Mouse (Mus musculus) stomach, postnatal 0 days (tissue): ENCODE measurements around the gene Olfr152. TPM values are rescaled to one million over a fixed set of nuclear protein-coding genes. Genes with fewer than 3 reads are reported as not detected.

Source experiments
- ATAC-seq: fragments of 200-750 bp; cut with Nextera tagmentation; 2 replicates; pipeline ENCODE4 v1.8.0; 2017; ENCODE audit not compliant: low FRiP score, low TSS enrichment
- DNase-seq: peaks from one replicate; pipeline ENCODE4 v3.0.0-alpha.2; 2016; ENCODE audit warnings: low spot score
- H3K27ac ChIP-seq: fragments of 300-500 bp; sonication (generic); replicated peaks from 2 replicates; pipeline ENCODE4 v1.5.1; 2014; ENCODE audit warnings: mild to moderate bottlenecking, control low read depth
- H3K27me3 ChIP-seq: fragments of 300-500 bp; sonication (generic); 2 replicates; pipeline ENCODE4 v1.6.1; 2014; ENCODE audit warnings: low read length; ENCODE audit not compliant: control insufficient read depth, insufficient read depth
- H3K36me3 ChIP-seq: fragments of 300-500 bp; sonication (generic); 2 replicates; pipeline ENCODE4 v1.6.1; 2014; ENCODE audit warnings: low read length, mixed read lengths; ENCODE audit not compliant: control insufficient read depth, insufficient read depth
- H3K4me1 ChIP-seq: fragments of 300-500 bp; sonication (generic); replicated peaks from 2 replicates; pipeline ENCODE4 v1.6.1; 2014; ENCODE audit warnings: antibody characterized with exemption; ENCODE audit not compliant: control insufficient read depth, insufficient read depth
- H3K4me2 ChIP-seq: fragments of 300-500 bp; sonication (generic); replicated peaks from 2 replicates; pipeline ENCODE4 v1.6.1; 2014; ENCODE audit warnings: low read depth, mild to moderate bottlenecking, control low read depth, moderate library complexity
- H3K4me3 ChIP-seq: fragments of 300-500 bp; sonication (generic); 2 replicates; pipeline ENCODE4 v1.5.1; 2014; ENCODE audit warnings: low read depth, low read length, control low read depth
- H3K9ac ChIP-seq: fragments of 300-500 bp; sonication (generic); 2 replicates; pipeline ENCODE4 v1.6.1; 2014; ENCODE audit warnings: mild to moderate bottlenecking, low read length, control low read depth, mixed read lengths
- H3K9me3 ChIP-seq: fragments of 300-500 bp; sonication (generic); 2 replicates; pipeline ENCODE4 v1.6.1; 2016; ENCODE audit warnings: low read length; ENCODE audit not compliant: control insufficient read depth
- CTCF ChIP-seq: IDR thresholded peaks from 2 replicates; pipeline ENCODE4 v1.5.1; 2016; ENCODE audit warnings: antibody characterized with exemption, low read depth, mild to moderate bottlenecking, moderate library complexity
- EP300 ChIP-seq: optimal IDR thresholded peaks from 2 replicates; pipeline ENCODE3; 2016; ENCODE audit warnings: antibody characterized with exemption
- WGBS: fragments of 180-500 bp; shearing (Covaris S2); extraction: QIAGEN DNeasy Blood & Tissue Kit; methylation state at CpG from one replicate; pipeline ENCODE4 v1.1.7; 2014; 5-methylcytosine and 5-hydroxymethylcytosine counted together
- polyA plus RNA-seq: library from polyadenylated mRNA; unstranded; fragments of >200 nt; fragmentation: Nextera tagmentation; extraction: Ambion mirVana; gene quantifications from 2 replicates; pipeline ENCODE4 v1.2.1, GENCODE M21; 2015

Olfr152 gene
- polyA plus RNA-seq = not detected in 2 replicates

DNA sequence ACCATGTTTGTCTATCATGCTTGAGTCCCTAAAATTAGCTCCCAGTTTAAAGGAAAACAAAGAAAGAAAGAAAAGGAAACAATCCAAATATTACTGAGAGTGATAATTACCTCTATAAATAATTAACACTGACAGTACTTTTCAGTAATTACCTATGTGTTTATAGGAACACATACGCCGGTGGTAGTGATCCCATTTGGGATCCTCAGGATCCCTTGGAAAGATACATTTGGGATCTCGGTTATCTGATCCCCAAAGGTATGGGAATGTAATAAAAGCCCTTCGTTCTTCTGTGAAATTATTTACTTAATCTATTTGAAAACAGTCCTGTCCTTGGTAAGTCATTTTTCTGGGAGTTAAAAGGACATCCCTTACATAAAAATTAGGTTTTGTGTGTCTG is at the start of gene Olfr152:
Gene Olfr152, plus strand, starts transcription at position 301 of the 400 bp plus-strand sequence.
- Histone ChIP-seq H3K4me3 (no peak within 1 kb of the TSS), H3K4me2 (no peak within 1 kb of the TSS), H3K9ac (no peak within 1 kb of the TSS), H3K27me3 (no peaks in the 10 kb centered on the region), H3K4me1 (no peaks in the 10 kb centered on the region), H3K36me3 (no peaks in the 10 kb centered on the region), H3K27ac (no peak within 1 kb of the TSS), H3K9me3 (no peaks in the 10 kb centered on the region)
- DNase-seq (no peak), ATAC-seq (no peak)
- WGBS = 73% methylated on average over 4 of the region's 4 CpGs
- TF ChIP-seq CTCF (no peak), EP300 (no peak)

GRCm38 (mm10) chr2:87739878-87740277 is 39.4 kb upstream of the Olfr152 start, which contains the start of gene Olfr1138:
Gene Olfr1138 (minus strand): TSS chr2:87739978.
- Histone ChIP-seq H3K9me3 (no peaks in the 10 kb centered on the region), H3K4me1 (no peaks in the 10 kb centered on the region), H3K4me2 (no peak within 1 kb of the TSS), H3K4me3 (no peak within 1 kb of the TSS), H3K27me3 (no peaks in the 10 kb centered on the region), H3K27ac (no peak within 1 kb of the TSS), H3K36me3 (no peaks in the 10 kb centered on the region), H3K9ac (no peak within 1 kb of the TSS)
- no peak for ATAC-seq
- WGBS = 85% methylated on average over 1 of the region's 1 CpGs
- TF ChIP-seq EP300 (no peak), CTCF (no peak)
- DNase-seq = no peak

- Histone ChIP-seq H3K4me2 (no peak within 1 kb of the TSS), H3K27ac (no peak within 1 kb of the TSS), H3K9ac (no peak within 1 kb of the TSS), H3K4me3 (no peak within 1 kb of the TSS), H3K27me3 (no peaks in the 10 kb centered on the region), H3K4me1 (no peaks in the 10 kb centered on the region), H3K9me3 (no peaks in the 10 kb centered on the region), H3K36me3 (no peaks in the 10 kb centered on the region)
- ATAC-seq (no peak), DNase-seq (no peak)
- WGBS = 68% methylated on average over 3 of the region's 3 CpGs
- no peak for TF ChIP-seq EP300
- TF ChIP-seq CTCF = no peak
These were observed 35.8 kb upstream of the Olfr152 start, which contains the start of gene Olfr1140 for GRCm38 (mm10) chr2:87743452-87743851. Gene Olfr1140 (plus strand): TSS chr2:87743752.

DNA sequence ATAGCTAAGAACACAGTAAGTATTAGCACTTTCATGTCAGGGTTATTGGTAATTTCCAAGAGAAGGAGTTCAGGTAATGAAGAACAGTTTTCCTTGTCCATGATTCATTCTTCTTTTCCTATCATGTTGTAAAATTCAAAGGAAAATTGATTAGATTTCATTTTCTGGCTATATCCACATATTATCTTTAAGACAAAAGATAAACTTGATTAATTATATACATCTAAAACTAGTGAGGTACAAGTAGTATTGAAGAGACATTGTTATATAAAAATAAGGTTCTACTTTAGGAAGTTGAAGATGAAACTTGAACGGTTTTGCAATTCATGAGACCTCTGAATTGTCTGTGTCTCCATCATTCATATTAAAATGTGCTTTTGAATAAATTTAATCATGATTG is 25.4 kb upstream of the Olfr152 start, which contains the start of gene Olfr1141:
Gene Olfr1141, minus strand, starts transcription at position 101 of the 400 bp plus-strand sequence.
- no peaks in the 10 kb centered on the region for H3K9me3 ChIP-seq
- WGBS = 75% methylated on average over 1 of the region's 1 CpGs
- TF ChIP-seq EP300 (no peak), CTCF (no peak)

DNA sequence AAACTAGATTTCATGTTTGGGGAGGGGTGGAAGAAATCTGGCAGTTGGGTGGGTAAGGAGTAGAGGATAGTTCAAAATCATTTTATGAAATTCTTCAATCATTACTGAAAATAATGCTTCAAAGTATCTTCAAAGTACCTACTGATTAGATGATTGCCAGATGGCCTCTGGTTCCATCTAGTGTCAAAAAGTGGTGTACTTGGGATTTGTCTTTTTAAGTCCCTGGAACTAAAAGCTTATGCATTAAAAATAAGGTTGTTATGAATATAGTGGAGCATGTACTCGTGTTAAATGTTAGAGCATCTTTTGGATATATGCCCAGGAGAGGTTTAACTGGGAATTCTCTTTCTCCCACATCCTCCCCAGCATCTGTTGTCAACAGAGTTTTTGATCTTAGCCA is 3.1 kb upstream of the Olfr152 start:
- ATAC-seq (no peak), DNase-seq (no peak)
- Histone ChIP-seq H3K27me3 (no peaks in the 10 kb centered on the region), H3K9me3 (no peaks in the 10 kb centered on the region), H3K9ac (no peak overlapping the region), H3K36me3 (no peaks in the 10 kb centered on the region), H3K27ac (no peak overlapping the region), H3K4me1 (no peaks in the 10 kb centered on the region), H3K4me3 (no peak overlapping the region), H3K4me2 (no peak overlapping the region)
- 41% methylated on average over 1 of the region's 1 CpGs for WGBS
- TF ChIP-seq EP300 = no peak
- no peak for TF ChIP-seq CTCF

More for the DNA sequence above, 25.4 kb upstream of the Olfr152 start, which contains the start of gene Olfr1141:
- H3K4me3 ChIP-seq = no peak within 1 kb of the TSS
- no peaks in the 10 kb centered on the region for H3K27me3 ChIP-seq
- no peak for DNase-seq
- H3K27ac ChIP-seq = no peak within 1 kb of the TSS
- H3K4me2 ChIP-seq = no peak within 1 kb of the TSS
- no peak within 1 kb of the TSS for H3K9ac ChIP-seq
- no peaks in the 10 kb centered on the region for H3K4me1 ChIP-seq
- ATAC-seq = no peak
- no peaks in the 10 kb centered on the region for H3K36me3 ChIP-seq

- no peak for ATAC-seq
- no peak within 1 kb of the TSS for H3K4me2 ChIP-seq
- no peak for TF ChIP-seq EP300
- TF ChIP-seq CTCF = no peak
These were observed 21.0 kb downstream of the Olfr152 start, which contains the start of gene Olfr1143 for GRCm38 (mm10) chr2:87800292-87800691. Gene Olfr1143 (plus strand): TSS chr2:87800592.

More at GRCm38 (mm10) chr2:87800292-87800691, 21.0 kb downstream of the Olfr152 start, which contains the start of gene Olfr1143:
- Histone ChIP-seq H3K27me3 (no peaks in the 10 kb centered on the region), H3K27ac (no peak within 1 kb of the TSS), H3K36me3 (no peaks in the 10 kb centered on the region), H3K9ac (no peak within 1 kb of the TSS), H3K4me3 (no peak within 1 kb of the TSS), H3K9me3 (no peaks in the 10 kb centered on the region), H3K4me1 (no peaks in the 10 kb centered on the region)
- no peak for DNase-seq
